Mouse (Mus musculus) heart, adult 2 months (tissue): Measurements from ENCODE around the gene Mok. TPM values are rescaled to one million over a fixed set of nuclear protein-coding genes. Genes with fewer than 3 reads are reported as not detected.

Source experiments
- DNase-seq, 2 experiments: peaks; one replicate each; pipeline ENCODE4 v3.0.0; 2021
- H3K27ac ChIP-seq: fragments of 200-600 bp; 2 replicates; pipeline ENCODE4 v1.8.1; 2022
- H3K27me3 ChIP-seq: fragments of 200-500 bp; 2 replicates; pipeline ENCODE4 v1.6.1; 2012; ENCODE audit warnings: mild to moderate bottlenecking, low read length, inconsistent platforms, mixed read lengths; ENCODE audit not compliant: control insufficient read depth, insufficient read depth
- H3K36me3 ChIP-seq: fragments of 200-500 bp; 2 replicates; pipeline ENCODE4 v1.6.1; 2012; ENCODE audit warnings: low read length, inconsistent platforms; ENCODE audit not compliant: control insufficient read depth, insufficient read depth
- H3K4me1 ChIP-seq: fragments of 200-500 bp; 2 replicates; pipeline ENCODE4 v1.6.1; 2011; ENCODE audit warnings: low read length; ENCODE audit not compliant: control insufficient read depth, insufficient read depth
- H3K4me3 ChIP-seq: fragments of 200-600 bp; 2 replicates; pipeline ENCODE4 v1.8.1; 2022
- H3K79me2 ChIP-seq: fragments of 200-500 bp; replicated peaks from 2 replicates; pipeline ENCODE4 v1.6.1; 2012; ENCODE audit warnings: mild to moderate bottlenecking, inconsistent platforms, low read length, moderate library complexity, mixed read lengths; ENCODE audit not compliant: control insufficient read depth, insufficient read depth
- H3K9ac ChIP-seq: fragments of 200-500 bp; 2 replicates; pipeline ENCODE4 v1.6.1; 2012; ENCODE audit warnings: low read depth, mild to moderate bottlenecking, control low read depth, inconsistent platforms, low read length, mixed read lengths
- CTCF ChIP-seq: fragments of 200-600 bp; IDR thresholded peaks from 2 replicates; pipeline ENCODE4 v1.8.1; 2022; ENCODE audit warnings: antibody characterized with exemption, mild to moderate bottlenecking, moderate library complexity
- EP300 ChIP-seq: fragments of 200-500 bp; IDR thresholded peaks from 2 replicates; pipeline ENCODE4 v1.6.1; 2011; ENCODE audit warnings: low read depth, low read length, control low read depth; ENCODE audit not compliant: insufficient read depth
- POLR2A ChIP-seq: fragments of 200-500 bp; IDR thresholded peaks from 2 replicates; pipeline ENCODE4 v1.6.1; 2011; ENCODE audit warnings: mild to moderate bottlenecking, low read depth, low read length, control low read depth; ENCODE audit not compliant: insufficient read depth
- WGBS: fragments of 180-500 bp; shearing (Covaris S2); methylation state at CpG from one replicate; pipeline ENCODE4 v1.1.7; 2018; 5-methylcytosine and 5-hydroxymethylcytosine counted together
- intact Hi-C: fragments of 180-260 bp; cut with DNase I; formaldehyde crosslinking; loops from one replicate; pipeline ENCODE4 v1.15.1; 2025
- polyA plus RNA-seq: library from polyadenylated mRNA; depleted of rRNA; stranded (reverse); fragments of >200 nt; gene quantifications from 2 replicates; pipeline ENCODE4 v1.2.3, GENCODE M21; 2012
- total RNA-seq, 2 experiments: library from RNA; stranded (reverse); gene quantifications; 2 replicates each; pipeline ENCODE4 v1.2.3; 2021

Gene Mok
- total and polyA plus RNA-seq, 3 experiments, result 0.36 to 1.1 (median 0.86) TPM

DNA sequence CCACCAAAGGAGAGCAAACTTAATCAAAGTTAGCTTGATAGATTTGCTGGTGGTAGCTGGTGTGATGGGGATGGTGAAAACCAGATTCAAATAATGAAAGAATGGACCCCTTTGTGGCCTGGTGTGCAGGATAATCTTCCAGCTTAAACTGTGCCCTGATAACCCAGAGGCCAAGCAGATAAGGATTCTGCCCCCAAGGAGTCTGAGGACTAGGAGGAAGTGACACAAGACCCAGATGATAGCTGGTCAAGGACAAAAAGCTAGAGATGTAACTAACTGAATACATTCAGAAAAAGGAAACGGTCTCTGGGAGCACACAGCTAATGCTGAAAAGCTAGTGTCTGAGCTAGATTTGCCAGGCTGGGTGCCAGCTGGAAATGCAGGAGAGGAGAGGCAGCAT lies 11.2 kb upstream of the Mok start:
- no peak overlapping the region for H3K9ac ChIP-seq
- TF ChIP-seq POLR2A (no peak), CTCF (no peak), EP300 (no peak)
- peaks cover 3% of the 10 kb centered on the region for H3K4me1 ChIP-seq
- H3K27me3 ChIP-seq, result no peaks in the 10 kb centered on the region
- no peak overlapping the region for H3K27ac ChIP-seq
- H3K79me2 ChIP-seq, result no peaks in the 10 kb centered on the region
- intact Hi-C loops, result no loop called here
- 74% methylated on average over 1 of the region's 1 CpGs for WGBS
- H3K36me3 ChIP-seq, result no peaks in the 10 kb centered on the region
- DNase-seq, result no peak
- no peak overlapping the region for H3K4me3 ChIP-seq

DNA sequence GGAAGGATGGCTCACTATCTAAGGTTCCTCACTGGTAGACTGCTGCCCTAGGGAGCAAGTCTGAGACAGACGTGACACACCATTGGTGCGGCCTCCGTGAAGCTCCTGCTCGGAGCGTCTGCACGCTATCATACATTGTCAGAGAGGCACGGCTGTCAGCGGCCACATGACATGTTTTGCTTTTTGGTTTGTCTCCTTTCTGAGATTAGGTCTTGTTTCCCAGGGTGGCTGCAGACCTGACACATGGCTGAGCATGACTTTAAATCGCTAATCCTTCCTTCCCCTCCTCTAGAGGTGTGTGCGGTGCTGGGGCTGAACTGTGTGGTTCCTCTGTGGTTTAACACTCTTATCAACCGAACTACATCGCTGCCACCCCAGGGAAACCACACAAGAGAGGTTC lies 10.7 kb upstream of the Mok start:
- intact Hi-C loops, result no loop called here
- Histone ChIP-seq H3K9ac (no peak overlapping the region; the same call in 1 of the 2 replicates), H3K27ac (no peak overlapping the region)

DNA sequence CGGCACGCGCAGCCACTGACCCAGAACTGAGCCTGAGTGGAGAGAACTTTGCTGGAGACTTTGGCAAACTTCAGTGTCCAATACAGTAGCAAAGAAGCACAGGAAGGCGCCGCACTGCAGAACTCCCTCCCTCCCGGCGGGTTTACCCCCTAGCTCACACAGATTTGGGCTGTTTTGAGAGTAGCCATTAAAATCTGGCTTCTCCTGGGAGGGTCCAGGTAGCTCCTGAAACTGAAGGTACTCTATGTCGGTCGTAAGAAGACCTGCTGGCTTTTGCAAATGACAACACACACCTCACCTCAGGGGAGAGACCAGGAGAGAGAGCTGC lies 10.2 kb upstream of the Mok start:
- no peak for TF ChIP-seq EP300
- no peak for TF ChIP-seq POLR2A
- no peak for TF ChIP-seq CTCF
- Histone ChIP-seq H3K79me2 (no peaks in the 10 kb centered on the region), H3K27ac (peak overlapping the region; percentile 85), H3K4me1 (peaks cover 7% of the 10 kb centered on the region), H3K9ac (peak overlapping the region; percentile 90), H3K4me3 (peak overlapping the region; percentile 81), H3K36me3 (no peaks in the 10 kb centered on the region), H3K27me3 (no peaks in the 10 kb centered on the region)
- intact Hi-C loops, result no loop called here
- DNase-seq, result no peak
- 15% methylated on average over 9 of the region's 9 CpGs for WGBS

More for the DNA sequence above, 10.7 kb upstream of the Mok start:
- Histone ChIP-seq H3K27me3 (no peaks in the 10 kb centered on the region), H3K4me1 (peaks cover 3% of the 10 kb centered on the region), H3K4me3 (no peak overlapping the region), H3K36me3 (no peaks in the 10 kb centered on the region), H3K79me2 (no peaks in the 10 kb centered on the region)
- no peak for TF ChIP-seq CTCF
- no peak for TF ChIP-seq EP300
- TF ChIP-seq POLR2A, result no peak
- no peak for DNase-seq
- WGBS, result 48% methylated on average over 12 of the region's 12 CpGs

DNA sequence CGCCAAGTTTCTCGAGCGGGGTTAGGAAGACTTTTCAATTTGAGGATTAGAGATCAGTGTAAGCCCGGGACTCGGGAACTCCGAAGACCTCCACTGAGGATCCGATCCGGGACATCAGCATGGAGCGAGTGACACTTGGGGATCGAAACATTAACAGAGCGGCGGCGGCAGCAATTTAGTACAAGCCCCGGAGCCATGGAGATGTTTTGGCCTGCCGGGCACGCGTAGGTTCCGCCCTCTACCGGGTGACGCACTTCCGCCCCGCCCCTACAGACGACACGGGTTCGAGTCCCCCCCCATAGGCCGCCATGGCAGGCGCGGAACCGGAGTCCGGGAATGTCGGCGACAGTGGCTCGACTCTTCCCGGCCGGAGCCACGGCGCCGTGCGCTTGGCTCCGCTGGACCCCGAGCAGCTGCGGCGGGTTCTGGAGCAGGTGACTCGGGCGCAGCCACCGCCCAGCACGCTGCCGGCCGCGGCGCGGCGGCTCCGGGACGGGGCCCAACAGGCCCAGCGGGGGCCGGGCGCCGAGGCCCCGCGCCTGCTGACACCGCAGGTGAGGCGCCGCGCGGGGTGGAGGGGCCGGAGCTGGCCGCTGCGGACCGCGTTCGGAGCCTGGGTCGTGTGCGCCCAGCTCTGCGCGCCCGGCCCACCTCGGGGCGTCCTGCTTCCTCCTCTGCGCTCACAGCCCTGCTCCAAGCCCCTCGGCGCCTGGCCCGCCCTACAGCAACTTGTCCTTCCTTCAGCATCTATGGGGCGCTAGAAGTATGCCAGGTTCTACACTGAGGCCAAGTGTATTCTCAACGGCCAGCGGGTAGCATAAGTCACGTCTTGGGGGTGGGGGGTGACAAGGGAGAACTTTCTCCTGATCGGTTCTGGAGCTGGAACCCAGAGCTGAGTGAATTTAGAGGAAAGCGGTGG lies 9.5 kb upstream of the Mok start, which contains the start of gene Zfp839:
Zfp839 (plus strand) TSS at position 244 of the 919 bp plus-strand sequence.
- intact Hi-C loops, result no loop called here
- 1% methylated on average over 87 of the region's 89 CpGs for whole genome bisulfite sequencing
- H3K4me1 ChIP-seq, result peaks cover 7% of the 10 kb centered on the region
- H3K79me2 ChIP-seq, result no peaks in the 10 kb centered on the region
- peak within 1 kb of the TSS; percentile 81 for H3K4me3 ChIP-seq
- peak within 1 kb of the TSS; percentile 85 for H3K27ac ChIP-seq
- no peaks in the 10 kb centered on the region for H3K36me3 ChIP-seq
- peak; percentile 90 to 93 for DNase-seq
- H3K27me3 ChIP-seq, result no peaks in the 10 kb centered on the region
- peak within 1 kb of the TSS; percentile 90 for H3K9ac ChIP-seq
- TF ChIP-seq CTCF (no peak), POLR2A (peak; percentile 73), EP300 (0 out of 2 replicates have a peak, but pooled peaks have one; percentile 28)

DNA sequence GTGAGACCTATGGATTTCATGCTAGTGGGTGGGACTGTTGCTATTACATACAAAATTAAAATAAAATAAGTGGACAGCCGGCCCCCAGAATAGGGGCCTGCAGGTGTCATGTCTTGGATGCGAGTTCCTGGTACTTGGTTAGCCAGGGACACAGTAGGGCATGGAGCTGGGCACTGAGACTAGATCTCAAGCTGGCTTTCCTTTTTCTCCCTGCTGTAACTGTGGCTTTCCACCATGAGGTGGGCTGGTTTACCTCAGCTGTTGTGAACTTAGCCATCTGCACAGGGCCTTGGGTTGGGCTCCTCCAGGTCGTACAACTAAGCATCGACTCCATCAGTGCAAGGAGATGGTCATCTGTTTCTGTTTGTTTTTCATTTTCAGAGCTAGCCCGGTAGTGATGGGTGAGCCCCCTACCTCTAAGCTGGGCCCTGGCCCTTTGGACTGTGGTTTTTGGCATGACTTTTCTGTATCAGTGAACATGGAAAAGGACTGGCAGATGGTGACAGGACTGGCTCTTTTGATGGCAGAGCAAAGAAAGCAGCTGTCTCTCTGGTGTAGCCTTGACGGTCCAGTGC lies 5.5 kb upstream of the Mok start:
- Histone ChIP-seq H3K79me2 (no peaks in the 10 kb centered on the region), H3K9ac (peak overlapping the region; percentile 68), H3K27me3 (no peaks in the 10 kb centered on the region), H3K4me3 (peak overlapping the region; percentile 60), H3K4me1 (peaks cover 7% of the 10 kb centered on the region), H3K27ac (peak overlapping the region; percentile 69), H3K36me3 (no peaks in the 10 kb centered on the region)
- 78% methylated on average over 6 of the region's 6 CpGs for WGBS
- TF ChIP-seq EP300, result no peak
- no peak for TF ChIP-seq POLR2A
- no peak for TF ChIP-seq CTCF
- intact Hi-C loops, result no loop called here
- no peak for DNase-seq
